Mouse (Mus musculus) right cerebral cortex, postnatal 10 days (tissue): ENCODE measurements around the gene Gm10065.
"Not testable (repeated sequence)": the region's sequence is repeated elsewhere in the genome, so short reads cannot be mapped to it uniquely, and the experiment has no call there.

Source experiments
- DNase-seq, 2 experiments: peaks; one replicate each; pipeline ENCODE4 v3.0.0; 2021; ENCODE audit warnings: low spot score in 2 of 2

Gene Gm10065

GRCm38 (mm10) chr13:21478759-21479670, at the start of gene Gm10065, which contains the start of gene Zkscan4:
Gene Gm10065 (minus strand): TSS chr13:21479441.
Gene Zkscan4 (plus strand): TSS chr13:21478907.
- peak; percentile 85 to 87 for DNase-seq

GRCm38 (mm10) chr13:21506221-21506649, 27.0 kb upstream of the Gm10065 start:
- peak; percentile 82 for DNase-seq

- no peak for DNase-seq
Measured at GRCm38 (mm10) chr13:21502296-21502695, 23.1 kb upstream of the Gm10065 start.

- not testable (repeated sequence) for DNase-seq
Measured at GRCm38 (mm10) chr13:21501182-21501581, 21.9 kb upstream of the Gm10065 start, which contains the start of gene Gm11273. Gene Gm11273 (minus strand): TSS chr13:21501418.

GRCm38 (mm10) chr13:21495080-21495479, 15.8 kb upstream of the Gm10065 start, which contains the start of gene AK157302:
Gene AK157302 (plus strand): TSS chr13:21495223.
- no peak for DNase-seq

- DNase-seq = no peak
Measured at GRCm38 (mm10) chr13:21492847-21493246, 13.6 kb upstream of the Gm10065 start.

GRCm38 (mm10) chr13:21486881-21487280, 7.6 kb upstream of the Gm10065 start:
- no peak for DNase-seq

GRCm38 (mm10) chr13:21472427-21472826, 6.8 kb downstream of the Gm10065 start:
- DNase-seq = no peak

- DNase-seq = no peak
Measured at GRCm38 (mm10) chr13:21469097-21469496, 10.1 kb downstream of the Gm10065 start.

- peak; percentile 83 to 86 for DNase-seq
Measured at GRCm38 (mm10) chr13:21468061-21469019, 10.9 kb downstream of the Gm10065 start, which contains the start of gene Nkapl. Gene Nkapl (minus strand): TSS chr13:21468509.

- no peak for DNase-seq
Measured at GRCm38 (mm10) chr13:21467336-21467735, 11.9 kb downstream of the Gm10065 start.

- DNase-seq = not testable (repeated sequence)
Measured at GRCm38 (mm10) chr13:21462516-21462915, 16.7 kb downstream of the Gm10065 start.

GRCm38 (mm10) chr13:21456347-21456746, 22.9 kb downstream of the Gm10065 start:
- no peak for DNase-seq

GRCm38 (mm10) chr13:21454133-21454532, 25.1 kb downstream of the Gm10065 start:
- no peak for DNase-seq

GRCm38 (mm10) chr13:21453449-21453848, 25.8 kb downstream of the Gm10065 start, which contains the start of gene Zscan26:
Gene Zscan26 (minus strand): TSS chr13:21453730.
- peak; percentile 84 to 85 for DNase-seq

GRCm38 (mm10) chr13:21453042-21453441, 26.2 kb downstream of the Gm10065 start:
- DNase-seq = no peak

- DNase-seq = no peak
Measured at GRCm38 (mm10) chr13:21447856-21448614, 31.2 kb downstream of the Gm10065 start.

GRCm38 (mm10) chr13:21446796-21447195, 32.4 kb downstream of the Gm10065 start:
- DNase-seq = no peak

- DNase-seq = no peak
Measured at GRCm38 (mm10) chr13:21441207-21441572, 38.1 kb downstream of the Gm10065 start.

- peak; percentile 89 to 91 for DNase-seq
Measured at GRCm38 (mm10) chr13:21440503-21441206, 38.6 kb downstream of the Gm10065 start, which contains the start of gene Pgbd1. Gene Pgbd1 (minus strand): TSS chr13:21441058.
